Mouse (Mus musculus): ENCODE data around the gene Echs1. TPM values are rescaled to one million over a fixed set of nuclear protein-coding genes. Genes with fewer than 3 reads are reported as not detected.
A peak's percentile ranks its signal among the peaks of the same experiment; 100 is the strongest.

The Echs1 gene
- total RNA-seq, 2 experiments from 2014 or later = 12.6 to 20.1 TPM

GRCm38 (mm10) chr7:140121338-140121910 is 5.1 kb upstream of the Echs1 start:
- no peak for ATAC-seq (replicated peaks; ENCODE audit: low FRiP score, poor library complexity, severe bottlenecking)

DNA sequence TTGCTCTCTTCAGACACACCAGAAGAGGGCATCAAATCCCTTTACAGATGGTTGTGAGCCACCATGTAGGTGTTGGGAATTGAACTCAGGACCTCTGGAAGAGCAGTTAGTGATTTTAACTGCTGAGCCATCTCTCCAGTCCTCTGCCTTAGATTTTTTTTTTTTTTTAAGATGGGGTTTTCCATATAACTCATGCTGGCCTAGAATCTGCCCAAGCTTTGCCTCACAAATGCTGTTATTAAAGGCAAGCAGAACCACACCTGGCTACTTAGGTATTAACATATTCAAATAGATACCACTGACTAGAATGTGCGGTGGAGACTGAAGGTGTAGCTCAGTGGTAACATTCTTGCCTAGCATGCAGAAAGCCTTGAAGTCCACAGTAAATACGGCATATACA is 4.2 kb upstream of the Echs1 start:
- no peak for ATAC-seq (replicated peaks; ENCODE audit: low FRiP score, poor library complexity, severe bottlenecking)

- peak; percentile 74 for ATAC-seq (replicated peaks; ENCODE audit: low FRiP score, poor library complexity, severe bottlenecking)
Observed at GRCm38 (mm10) chr7:140115583-140116328, 520 bp downstream of the Echs1 start, which contains the start of gene Paox. Gene Paox, plus strand, starts transcription at chr7:140115799.

DNA sequence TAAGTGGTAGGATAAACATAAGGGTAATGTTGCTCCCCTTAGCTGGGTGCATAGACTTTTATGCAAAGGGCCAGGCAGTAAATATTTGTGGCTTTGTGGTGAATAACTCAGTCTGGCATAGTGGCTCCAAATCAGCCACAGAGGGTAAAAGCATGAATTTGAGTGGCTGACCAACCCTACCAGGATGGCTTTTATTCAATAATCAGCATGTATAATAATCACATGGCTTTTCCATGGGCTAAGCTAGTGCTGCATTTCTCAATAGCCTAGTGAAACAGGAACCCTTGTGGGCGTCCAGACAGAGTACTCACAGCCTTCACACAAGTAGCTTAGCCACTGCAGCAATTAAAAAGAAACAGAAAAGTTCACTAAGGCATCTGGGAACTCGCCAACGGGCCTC is 4.3 kb downstream of the Echs1 start:
- no peak for ATAC-seq (replicated peaks; ENCODE audit: low FRiP score, poor library complexity, severe bottlenecking)

- ATAC-seq (replicated peaks; ENCODE audit: low FRiP score, poor library complexity, severe bottlenecking) = no peak
Observed at GRCm38 (mm10) chr7:140104009-140104408, 12.3 kb downstream of the Echs1 start.

GRCm38 (mm10) chr7:140101993-140102860 is 14.0 kb downstream of the Echs1 start, which contains the start of gene Fuom:
Gene Fuom, minus strand, starts transcription at chr7:140102441.
- peak; percentile 81 for ATAC-seq (replicated peaks; ENCODE audit: low FRiP score, poor library complexity, severe bottlenecking)

DNA sequence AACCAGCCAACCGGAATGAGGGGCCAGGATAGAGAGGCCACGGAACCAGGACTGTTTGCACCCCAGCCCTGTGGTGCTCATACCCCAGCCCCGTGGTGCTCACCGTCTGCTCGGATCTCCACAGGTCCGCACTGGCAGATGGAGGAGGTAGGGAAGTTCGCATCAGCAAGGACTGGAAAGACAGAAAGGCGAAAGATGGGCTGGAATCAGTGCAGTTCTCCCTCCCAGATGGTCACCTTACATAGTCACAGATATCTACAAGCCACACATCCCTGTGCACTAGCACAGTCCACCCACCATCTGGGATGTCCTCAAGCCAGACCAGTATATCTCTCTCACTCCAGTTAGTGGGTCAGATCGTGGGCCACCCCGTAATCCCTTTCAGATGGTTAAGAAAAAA is 14.8 kb downstream of the Echs1 start:
- no peak for ATAC-seq (replicated peaks; ENCODE audit: low FRiP score, poor library complexity, severe bottlenecking)

GRCm38 (mm10) chr7:140098466-140098865 is 17.8 kb downstream of the Echs1 start:
- ATAC-seq (replicated peaks; ENCODE audit: low FRiP score, poor library complexity, severe bottlenecking) = no peak

DNA sequence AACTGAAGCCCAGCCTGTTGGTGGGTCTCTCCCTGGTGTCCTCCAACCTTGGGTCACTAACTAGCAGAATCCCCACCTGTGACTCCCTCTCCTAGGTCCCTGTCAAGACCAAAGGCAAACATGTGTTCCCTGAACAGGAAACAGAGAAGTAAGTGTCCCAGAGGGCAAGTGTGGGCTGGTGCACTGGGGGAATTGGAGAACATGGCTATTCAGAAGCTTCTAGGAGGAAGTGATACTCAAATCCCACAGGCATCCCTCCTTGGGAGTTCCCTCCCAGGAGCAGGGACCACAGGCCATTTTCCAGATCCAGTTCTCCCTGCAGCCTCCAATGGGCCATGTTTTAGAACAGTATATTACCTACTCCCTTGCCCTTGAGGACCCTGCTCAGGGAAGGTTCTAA is 20.2 kb downstream of the Echs1 start:
- no peak for ATAC-seq (replicated peaks; ENCODE audit: low FRiP score, poor library complexity, severe bottlenecking)

GRCm38 (mm10) chr7:140095556-140095955 is 20.7 kb downstream of the Echs1 start:
- no peak for ATAC-seq (replicated peaks; ENCODE audit: low FRiP score, poor library complexity, severe bottlenecking)

DNA sequence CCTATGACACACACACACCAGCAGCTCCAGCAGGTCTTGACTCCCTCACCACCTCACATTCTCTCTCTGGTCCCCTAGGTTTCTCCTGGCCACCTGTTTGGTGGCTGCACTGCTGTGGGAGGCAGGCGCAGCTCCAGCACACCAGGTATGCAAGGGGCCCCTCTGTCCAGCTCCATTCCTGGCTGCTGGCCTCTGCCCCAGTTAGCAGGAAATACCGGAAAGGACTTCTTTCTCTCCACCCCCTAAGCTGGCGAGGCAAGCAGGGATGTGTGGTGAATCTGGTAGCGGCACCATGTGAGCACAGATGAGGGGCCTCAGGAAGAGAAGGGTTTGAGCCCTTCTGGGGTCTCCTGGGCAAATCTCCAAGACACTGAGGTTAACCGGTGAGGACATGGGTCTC is 21.3 kb downstream of the Echs1 start:
- ATAC-seq (replicated peaks; ENCODE audit: low FRiP score, poor library complexity, severe bottlenecking) = no peak

GRCm38 (mm10) chr7:140092924-140093528 is 23.2 kb downstream of the Echs1 start, which contains the start of gene Prap1:
Gene Prap1, plus strand, starts transcription at chr7:140093395.
- no peak for ATAC-seq (replicated peaks; ENCODE audit: low FRiP score, poor library complexity, severe bottlenecking)

DNA sequence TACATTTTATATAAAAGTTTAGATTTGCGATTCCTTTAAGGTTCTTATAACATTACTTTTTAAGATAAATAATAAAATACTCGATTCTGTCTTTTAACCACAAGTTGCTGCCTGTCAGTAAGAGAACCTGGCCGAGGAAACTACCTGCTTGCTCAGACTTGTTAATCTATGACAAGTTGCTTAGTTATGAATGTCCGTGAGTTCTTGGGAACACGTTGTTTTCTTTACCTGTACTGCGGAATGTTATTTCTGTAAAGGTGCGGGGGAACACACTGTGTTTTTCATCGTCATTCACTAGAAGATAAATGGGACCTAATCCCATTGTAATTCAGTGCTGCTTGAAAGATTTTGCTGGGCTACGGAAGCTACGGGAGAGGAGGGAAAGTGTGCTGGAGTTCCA is 25.7 kb downstream of the Echs1 start:
- no peak for ATAC-seq (replicated peaks; ENCODE audit: low FRiP score, poor library complexity, severe bottlenecking)

- ATAC-seq (replicated peaks; ENCODE audit: low FRiP score, poor library complexity, severe bottlenecking) = no peak
Observed at GRCm38 (mm10) chr7:140082242-140082678, 34.0 kb downstream of the Echs1 start, which contains the start of gene Caly. Gene Caly, minus strand, starts transcription at chr7:140082548.

- ATAC-seq (replicated peaks; ENCODE audit: low FRiP score, poor library complexity, severe bottlenecking) = no peak
Observed at GRCm38 (mm10) chr7:140081408-140082241, 34.7 kb downstream of the Echs1 start.

GRCm38 (mm10) chr7:140080503-140081156 is 35.6 kb downstream of the Echs1 start:
- no peak for ATAC-seq (replicated peaks; ENCODE audit: low FRiP score, poor library complexity, severe bottlenecking)

DNA sequence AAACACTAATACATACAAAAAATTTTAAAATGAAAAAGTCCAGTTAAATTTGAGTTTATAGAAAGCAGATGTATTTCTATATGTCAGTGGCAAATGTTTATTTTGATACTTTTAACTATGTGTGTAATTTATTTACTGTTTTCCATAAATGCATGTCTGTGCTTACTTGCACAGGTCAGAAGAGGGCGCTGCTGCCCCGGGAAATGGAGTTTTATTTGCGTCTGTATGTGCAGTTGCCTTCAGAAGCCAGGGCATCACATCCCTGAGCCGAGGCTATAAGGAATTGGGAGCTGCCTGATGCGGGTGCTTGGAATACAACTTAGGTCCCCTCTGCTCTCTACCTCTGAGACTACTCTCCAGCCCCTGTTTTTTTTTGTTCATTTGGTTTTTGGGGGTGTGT is 37.6 kb downstream of the Echs1 start:
- ATAC-seq (replicated peaks; ENCODE audit: low FRiP score, poor library complexity, severe bottlenecking) = no peak

- no peak for ATAC-seq (replicated peaks; ENCODE audit: low FRiP score, poor library complexity, severe bottlenecking)
Observed at GRCm38 (mm10) chr7:140077698-140078097, 38.6 kb downstream of the Echs1 start.

Measured in erythroid progenitor cell, adult 5-6 weeks (primary cell).